Mouse (Mus musculus): ENCODE results near the gene Rps12-ps3. TPM values are rescaled to one million over a fixed set of nuclear protein-coding genes. Genes with fewer than 3 reads are reported as not detected.

The Rps12-ps3 gene
- polyA plus RNA-seq, 1 experiment from 2014 or later: 28.2 TPM

Other genes with a start within 250 kb of the Rps12-ps3 start
- 48.3 and 61.8 TPM in 2 replicates for gene Shtn1, start 246.2 kb upstream of the Rps12-ps3 start, polyA plus RNA-seq (2014; fragmentation: Nextera tagmentation; extraction: Ambion mirVana)
- 1.3 and 1.7 TPM in 2 replicates for gene Vax1, start 152.2 kb upstream of the Rps12-ps3 start, polyA plus RNA-seq (2014; fragmentation: Nextera tagmentation; extraction: Ambion mirVana)
- gene Kcnk18, start 103.1 kb upstream of the Rps12-ps3 start, polyA plus RNA-seq (2014; fragmentation: Nextera tagmentation; extraction: Ambion mirVana): not detected in 2 replicates
- gene Slc18a2, start 61.4 kb upstream of the Rps12-ps3 start, polyA plus RNA-seq (2014; fragmentation: Nextera tagmentation; extraction: Ambion mirVana): 25.8 and 28.0 TPM in 2 replicates
- gene Pdzd8, start 23.5 kb downstream of the Rps12-ps3 start, polyA plus RNA-seq (2014; fragmentation: Nextera tagmentation; extraction: Ambion mirVana): 11.2 and 12.3 TPM in 2 replicates
- 9.3 and 9.4 TPM in 2 replicates for gene Emx2, start 136.1 kb downstream of the Rps12-ps3 start, polyA plus RNA-seq (2014; fragmentation: Nextera tagmentation; extraction: Ambion mirVana)

All from forebrain, embryonic 14.5 days (tissue).